Mouse (Mus musculus) myocyte (in vitro differentiated cells): Measurements from ENCODE around the gene Sec16a. TPM values are rescaled to one million over a fixed set of nuclear protein-coding genes. Genes with fewer than 3 reads are reported as not detected.

Experiments
- H3K27me3 ChIP-seq: one replicate; pipeline ENCODE4 v1.6.1; 2011; ENCODE audit not compliant: control insufficient read depth, insufficient read depth, insufficient read length
- H3K36me3 ChIP-seq: one replicate; pipeline ENCODE4 v1.6.1; 2011; ENCODE audit not compliant: control insufficient read depth, insufficient read depth
- H3K4me2 ChIP-seq: one replicate; pipeline ENCODE4 v1.6.1; 2011; ENCODE audit warnings: low read depth, control low read depth
- H3K4me3 ChIP-seq: one replicate; pipeline ENCODE4 v1.5.1; 2011; ENCODE audit warnings: mild to moderate bottlenecking, control low read depth, moderate library complexity
- H3K79me2 ChIP-seq: one replicate; pipeline ENCODE4 v1.6.1; 2011; ENCODE audit not compliant: control insufficient read depth, insufficient read depth
- H3ac ChIP-seq: one replicate; pipeline ENCODE4 v1.6.1; 2011; ENCODE audit not compliant: control insufficient read depth, insufficient read length
- CEBPB ChIP-seq: IDR thresholded peaks from 2 replicates; pipeline ENCODE4 v1.6.1; 2011; ENCODE audit warnings: mild to moderate bottlenecking, moderate library complexity; ENCODE audit not compliant: poor library complexity, insufficient read depth, severe bottlenecking
- E2F4 ChIP-seq: IDR thresholded peaks from one replicate; pipeline ENCODE4 v1.6.1; 2011; ENCODE audit warnings: mild to moderate bottlenecking, control low read depth, moderate library complexity; ENCODE audit not compliant: insufficient read depth
- MAX ChIP-seq: IDR thresholded peaks from one replicate; pipeline ENCODE4 v1.6.1; 2011; ENCODE audit warnings: low read depth, mild to moderate bottlenecking, control low read depth
- MYOD1 ChIP-seq, 3 experiments: IDR thresholded peaks; one replicate each; pipeline ENCODE4 v1.6.1; 2011; ENCODE audit warnings: control low read depth in 2 of 3, low read depth in 2 of 3, mild to moderate bottlenecking in 2 of 3, moderate library complexity in 1 of 3; ENCODE audit not compliant: insufficient read length in 2 of 3, control insufficient read depth in 1 of 3
- MYOG ChIP-seq, 3 experiments: IDR thresholded peaks; one replicate each; pipeline ENCODE4 v1.6.1; 2011; ENCODE audit warnings: control low read depth in 2 of 3, low read depth in 2 of 3, mild to moderate bottlenecking in 2 of 3; ENCODE audit not compliant: insufficient read length in 2 of 3, control insufficient read depth in 1 of 3, insufficient read depth in 1 of 3
- POLR2A ChIP-seq: IDR thresholded peaks from one replicate; pipeline ENCODE4 v1.6.1; 2011; ENCODE audit warnings: low read depth, mild to moderate bottlenecking, control low read depth, moderate library complexity; ENCODE audit not compliant: insufficient read length
- POLR2AphosphoS2 ChIP-seq: IDR thresholded peaks from one replicate; pipeline ENCODE4 v1.6.1; 2011; ENCODE audit warnings: low read depth, control low read depth; ENCODE audit not compliant: insufficient read length
- REST ChIP-seq: IDR thresholded peaks from one replicate; pipeline ENCODE4 v1.6.1; 2011; ENCODE audit warnings: mild to moderate bottlenecking, control low read depth, moderate library complexity; ENCODE audit not compliant: insufficient read depth, insufficient read length
- SRF ChIP-seq: IDR thresholded peaks from one replicate; pipeline ENCODE4 v1.6.1; 2011; ENCODE audit warnings: low read depth; ENCODE audit not compliant: control insufficient read depth, insufficient read length
- TCF12 ChIP-seq: IDR thresholded peaks from one replicate; pipeline ENCODE4 v1.6.1; 2011; ENCODE audit warnings: mild to moderate bottlenecking, control low read depth; ENCODE audit not compliant: poor library complexity, insufficient read depth, severe bottlenecking
- TCF3 ChIP-seq: IDR thresholded peaks from one replicate; pipeline ENCODE4 v1.6.1; 2011; ENCODE audit warnings: low read depth, control low read depth; ENCODE audit not compliant: insufficient read length
- USF1 ChIP-seq: IDR thresholded peaks from one replicate; pipeline ENCODE4 v1.6.1; 2011; ENCODE audit warnings: low read depth, mild to moderate bottlenecking, control low read depth, moderate library complexity
- polyA plus RNA-seq: library from polyadenylated mRNA; unstranded; fragments of >200 nt; fragmentation: generic; extraction: Trizol; gene quantifications from one replicate; pipeline ENCODE4 v1.2.1, GENCODE M21; 2012; ENCODE audit warnings: missing spikeins

The Sec16a gene
- polyA plus RNA-seq, 1 experiment, result 31.4 TPM

DNA sequence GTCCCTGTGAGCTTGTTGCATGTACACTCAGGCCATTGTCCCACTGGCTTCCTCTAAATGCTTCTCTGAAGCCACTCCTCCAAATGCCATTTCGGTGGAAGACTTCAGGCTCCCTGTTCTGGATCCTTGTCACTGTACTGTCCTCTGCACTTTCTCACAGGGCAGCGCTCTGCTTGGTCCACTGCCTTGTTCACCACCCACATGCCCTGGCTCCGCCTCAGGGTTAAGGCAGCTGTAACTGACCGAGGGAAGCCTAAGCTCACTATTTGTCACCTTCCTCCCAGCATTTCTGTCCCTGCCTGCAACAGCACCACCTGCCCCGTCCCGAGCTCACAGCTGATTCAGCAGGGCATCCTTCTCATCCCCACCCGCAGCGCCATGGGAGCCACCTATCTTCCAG, 41.7 kb downstream of the Sec16a start:
- Histone ChIP-seq H3K27me3 (no peaks in the 10 kb centered on the region), H3K4me3 (no peak overlapping the region), H3ac (no peak overlapping the region), H3K4me2 (no peak overlapping the region), H3K79me2 (peaks cover 19% of the 10 kb centered on the region), H3K36me3 (peaks cover 9% of the 10 kb centered on the region)
- TF ChIP-seq MYOD1 (IDR thresholded peaks at IDR 0.05; ENCODE audit: control insufficient read depth in 1 of 3, insufficient read length in 2 of 3, low read depth in 2 of 3) (peak in 1 of 3 experiments; percentile 12), POLR2AphosphoS2 (no peak), CEBPB (no peak), POLR2A (no peak), E2F4 (no peak), MYOG (IDR thresholded peaks at IDR 0.05; ENCODE audit: control insufficient read depth in 1 of 3, insufficient read depth in 1 of 3, insufficient read length in 2 of 3, low read depth in 2 of 3) (no peak), TCF3 (no peak)

DNA sequence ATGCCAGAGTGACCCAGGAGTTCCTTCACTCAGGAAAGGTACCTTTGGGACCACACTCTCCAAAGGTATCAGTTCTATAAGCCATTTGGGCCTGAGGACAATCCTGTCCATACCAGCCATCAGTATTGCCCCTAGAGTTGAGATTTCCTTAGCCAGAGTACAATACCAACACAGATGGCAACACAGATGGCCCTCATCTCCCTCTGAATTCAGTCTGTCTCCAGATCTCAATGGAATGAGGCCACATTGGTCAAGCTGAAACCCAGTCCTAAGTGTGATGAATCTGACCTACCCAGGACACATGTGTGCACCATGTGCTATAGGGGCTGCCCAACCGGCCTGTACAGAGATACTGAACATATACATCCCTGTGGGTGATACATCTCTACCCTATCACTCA, 42.8 kb downstream of the Sec16a start:
- Histone ChIP-seq H3K79me2 (peaks cover 15% of the 10 kb centered on the region), H3ac (no peak overlapping the region), H3K36me3 (peaks cover 16% of the 10 kb centered on the region), H3K4me3 (no peak overlapping the region), H3K4me2 (no peak overlapping the region), H3K27me3 (no peaks in the 10 kb centered on the region)
- TF ChIP-seq E2F4 (no peak), TCF3 (no peak), POLR2A (no peak), MYOG (IDR thresholded peaks at IDR 0.05; ENCODE audit: control insufficient read depth in 1 of 3, insufficient read depth in 1 of 3, insufficient read length in 2 of 3, low read depth in 2 of 3) (no peak), USF1 (no peak), TCF12 (no peak)

DNA sequence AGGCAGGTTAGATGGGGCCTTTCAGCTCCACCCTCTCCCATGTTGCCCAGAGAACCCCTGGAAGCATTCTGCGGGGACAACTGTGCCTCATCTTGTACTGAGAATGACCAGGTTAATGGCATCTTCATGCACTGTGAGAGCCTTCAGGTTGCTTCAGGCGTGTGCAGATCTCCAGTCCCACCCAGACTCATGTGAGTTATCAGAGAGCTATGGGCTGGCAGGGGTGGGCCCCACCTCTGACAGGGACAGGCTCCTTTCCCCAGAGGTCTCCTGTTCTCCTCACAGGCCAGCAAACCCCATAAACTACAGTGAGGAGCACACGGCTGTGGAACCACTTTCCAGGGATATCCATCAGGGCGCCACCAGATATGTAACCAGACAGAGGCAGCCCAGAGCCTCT, 44.0 kb downstream of the Sec16a start:
- Histone ChIP-seq H3K27me3 (no peaks in the 10 kb centered on the region), H3K79me2 (peaks cover 6% of the 10 kb centered on the region), H3ac (no peak overlapping the region), H3K4me2 (no peak overlapping the region), H3K36me3 (peaks cover 24% of the 10 kb centered on the region), H3K4me3 (no peak overlapping the region)
- no peak for TF ChIP-seq MAX
- no peak for TF ChIP-seq MYOG (IDR thresholded peaks at IDR 0.05; ENCODE audit: control insufficient read depth in 1 of 3, insufficient read depth in 1 of 3, insufficient read length in 2 of 3, low read depth in 2 of 3)
- TF ChIP-seq TCF3, result no peak
- no peak for TF ChIP-seq USF1
- no peak for TF ChIP-seq POLR2A
- TF ChIP-seq E2F4, result no peak
- TF ChIP-seq SRF, result no peak
- no peak for TF ChIP-seq REST
- no peak for TF ChIP-seq TCF12
- no peak for TF ChIP-seq POLR2AphosphoS2
- TF ChIP-seq MYOD1 (IDR thresholded peaks at IDR 0.05; ENCODE audit: control insufficient read depth in 1 of 3, insufficient read length in 2 of 3, low read depth in 2 of 3), result no peak
- no peak for TF ChIP-seq CEBPB

DNA sequence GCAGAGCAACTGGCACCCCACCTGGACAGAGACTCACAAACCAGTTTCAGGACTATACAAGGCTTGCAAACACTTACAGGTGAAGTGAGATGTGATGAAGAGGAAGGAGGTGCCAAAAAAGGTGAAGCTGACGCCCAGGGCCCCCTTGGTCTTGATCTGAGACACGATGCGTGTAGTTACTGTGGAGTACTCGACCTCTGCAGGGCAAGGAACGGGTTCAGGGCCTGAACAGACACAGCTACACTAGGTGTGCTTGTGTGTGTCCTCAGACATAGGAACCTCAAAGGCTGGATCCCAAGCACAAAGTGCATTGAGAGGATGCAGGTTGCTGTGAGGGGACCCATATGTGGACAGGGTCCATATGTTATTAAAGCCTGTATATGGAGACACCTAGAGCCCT, 44.7 kb downstream of the Sec16a start:
- H3K4me3 ChIP-seq, result no peak overlapping the region
- H3K27me3 ChIP-seq, result no peaks in the 10 kb centered on the region
- peaks cover 31% of the 10 kb centered on the region for H3K36me3 ChIP-seq
- H3K4me2 ChIP-seq, result no peak overlapping the region
- H3K79me2 ChIP-seq, result no peaks in the 10 kb centered on the region
- H3ac ChIP-seq, result no peak overlapping the region
- TF ChIP-seq CEBPB (no peak), POLR2AphosphoS2 (peak; percentile 67)

DNA sequence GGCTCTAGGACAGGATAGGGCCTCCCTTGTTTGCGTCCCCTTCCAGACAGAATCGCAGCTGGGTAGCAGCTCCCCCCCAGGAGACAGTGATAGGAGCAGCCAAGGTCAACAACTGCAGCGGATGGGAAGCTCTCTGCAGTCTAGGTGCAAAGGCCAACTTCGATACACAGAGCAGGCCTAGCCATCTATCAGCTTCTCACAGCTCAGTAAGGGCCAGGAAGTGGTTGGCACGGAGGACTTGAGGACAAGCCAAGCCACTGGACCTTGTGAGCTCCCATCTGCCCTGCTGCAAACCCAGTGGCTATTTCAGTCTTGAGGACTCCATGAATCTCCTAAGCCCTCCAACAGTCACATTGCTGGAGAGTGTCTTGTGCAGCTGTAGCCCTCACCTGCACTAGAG, 45.4 kb downstream of the Sec16a start:
- no peaks in the 10 kb centered on the region for H3K79me2 ChIP-seq
- TF ChIP-seq MYOD1 (IDR thresholded peaks at IDR 0.05; ENCODE audit: control insufficient read depth in 1 of 3, insufficient read length in 2 of 3, low read depth in 2 of 3) (no peak), CEBPB (no peak), POLR2AphosphoS2 (peak; percentile 73), POLR2A (peak; percentile 22), TCF3 (no peak), SRF (no peak)
- H3K4me3 ChIP-seq, result no peak overlapping the region
- H3K36me3 ChIP-seq, result peaks cover 38% of the 10 kb centered on the region
- H3ac ChIP-seq, result no peak overlapping the region
- H3K4me2 ChIP-seq, result no peak overlapping the region
- no peaks in the 10 kb centered on the region for H3K27me3 ChIP-seq

DNA sequence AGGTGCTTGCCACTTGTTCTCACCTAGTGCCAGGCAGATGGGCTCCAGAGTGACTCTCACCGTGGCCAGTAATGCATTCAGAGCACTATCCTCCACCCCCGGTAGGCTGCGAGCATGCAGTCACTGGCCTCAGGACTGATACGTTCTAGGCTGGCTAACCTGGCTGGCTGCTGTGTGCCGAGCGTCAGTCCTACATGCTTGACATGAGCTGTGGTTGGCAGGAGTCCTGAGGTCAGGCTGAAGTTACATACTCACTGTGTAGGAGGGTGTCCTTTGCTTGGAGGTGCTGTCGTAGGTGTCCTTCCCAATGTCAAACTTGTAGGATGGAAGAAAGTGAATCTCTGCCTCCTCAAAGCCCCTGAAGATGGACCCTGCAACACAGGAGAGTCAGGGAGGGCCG, 46.0 kb downstream of the Sec16a start:
- H3K4me3 ChIP-seq, result no peak overlapping the region
- no peaks in the 10 kb centered on the region for H3K79me2 ChIP-seq
- no peak overlapping the region for H3K4me2 ChIP-seq
- H3K27me3 ChIP-seq, result no peaks in the 10 kb centered on the region
- TF ChIP-seq POLR2A (peak; percentile 32), SRF (no peak), POLR2AphosphoS2 (peak; percentile 62)
- no peak overlapping the region for H3ac ChIP-seq
- H3K36me3 ChIP-seq, result peaks cover 45% of the 10 kb centered on the region
